Mouse (Mus musculus): Measurements from ENCODE around the gene Rac1.

The Rac1 gene

GRCm38 (mm10) chr5:143464100-143464756, 63.6 kb downstream of the Rac1 start, which contains the start of gene Daglb:
Daglb (plus strand) TSS chr5:143464584.
- DNase-seq (ENCODE audit: extremely low read depth, low read depth, low spot score): no peak

- no peak for DNase-seq (ENCODE audit: extremely low read depth, low read depth, low spot score)
These were observed 64.2 kb downstream of the Rac1 start for GRCm38 (mm10) chr5:143463671-143464070.
